Mouse (Mus musculus) midbrain, embryonic 10.5 days (tissue): ENCODE data around the gene Cnksr3. TPM values are rescaled to one million over a fixed set of nuclear protein-coding genes. Genes with fewer than 3 reads are reported as not detected.

Experiments
- DNase-seq: peaks from one replicate; pipeline ENCODE4 v3.0.0-alpha.2; 2017; ENCODE audit warnings: low spot score
- H3K27ac ChIP-seq: fragments of 300-500 bp; sonication (generic); replicated peaks from 2 replicates; pipeline ENCODE4 v1.5.1; 2016; ENCODE audit warnings: mild to moderate bottlenecking
- H3K27me3 ChIP-seq: fragments of 300-500 bp; sonication (generic); 2 replicates; pipeline ENCODE4 v1.6.1; 2016; ENCODE audit warnings: low read depth, mild to moderate bottlenecking; ENCODE audit not compliant: poor library complexity, severe bottlenecking
- H3K36me3 ChIP-seq: fragments of 300-500 bp; sonication (generic); 2 replicates; pipeline ENCODE4 v1.6.1; 2016; ENCODE audit warnings: mild to moderate bottlenecking, moderate library complexity
- H3K4me1 ChIP-seq: fragments of 300-500 bp; sonication (generic); 2 replicates; pipeline ENCODE4 v1.6.1; 2016
- H3K4me3 ChIP-seq: fragments of 300-500 bp; sonication (generic); 2 replicates; pipeline ENCODE4 v1.5.1; 2016; ENCODE audit warnings: mild to moderate bottlenecking, moderate library complexity
- H3K9me3 ChIP-seq: fragments of 300-500 bp; sonication (generic); replicated peaks from 2 replicates; pipeline ENCODE4 v1.6.1; 2016; ENCODE audit warnings: mild to moderate bottlenecking
- WGBS: fragments of 180-500 bp; shearing (Covaris S2); methylation state at CpG from one replicate; pipeline ENCODE4 v1.1.7; 2016; 5-methylcytosine and 5-hydroxymethylcytosine counted together
- polyA plus RNA-seq: library from polyadenylated mRNA; unstranded; fragments of >200 nt; fragmentation: Nextera tagmentation; extraction: Ambion mirVana; gene quantifications from 2 replicates; pipeline ENCODE4 v1.2.1, GENCODE M21; 2016

The Cnksr3 gene
- polyA plus RNA-seq, 1 experiment from 2014 or later = 9.1 TPM

- Histone ChIP-seq H3K27ac (no peak overlapping the region), H3K4me3 (no peak overlapping the region), H3K4me1 (peaks cover 11% of the 10 kb centered on the region; the same call in 1 of the 2 replicates), H3K9me3 (no peaks in the 10 kb centered on the region), H3K27me3 (no peaks in the 10 kb centered on the region), H3K36me3 (no peaks in the 10 kb centered on the region)
- 88% methylated on average over 1 of the region's 1 CpGs for WGBS
- no peak for DNase-seq
Measured at GRCm38 (mm10) chr10:7077971-7078370, 134.1 kb downstream of the Cnksr3 start.

GRCm38 (mm10) chr10:7077389-7077808, 134.6 kb downstream of the Cnksr3 start:
- H3K27ac ChIP-seq = no peak overlapping the region

GRCm38 (mm10) chr10:7076662-7077211, 135.3 kb downstream of the Cnksr3 start:
- Histone ChIP-seq H3K27ac (no peak overlapping the region), H3K27me3 (no peaks in the 10 kb centered on the region), H3K9me3 (no peaks in the 10 kb centered on the region), H3K4me3 (no peak overlapping the region), H3K36me3 (no peaks in the 10 kb centered on the region), H3K4me1 (peaks cover 11% of the 10 kb centered on the region; the same call in 1 of the 2 replicates)
- WGBS = 64% methylated on average over 7 of the region's 8 CpGs
- DNase-seq = no peak

More at GRCm38 (mm10) chr10:7077389-7077808, 134.6 kb downstream of the Cnksr3 start:
- Histone ChIP-seq H3K27me3 (no peaks in the 10 kb centered on the region), H3K9me3 (no peaks in the 10 kb centered on the region), H3K4me1 (peaks cover 11% of the 10 kb centered on the region; the same call in 1 of the 2 replicates), H3K36me3 (no peaks in the 10 kb centered on the region), H3K4me3 (no peak overlapping the region)
- no peak for DNase-seq
- 87% methylated on average over 7 of the region's 7 CpGs for WGBS

GRCm38 (mm10) chr10:7076201-7076600, 135.8 kb downstream of the Cnksr3 start:
- Histone ChIP-seq H3K9me3 (no peaks in the 10 kb centered on the region), H3K27me3 (no peaks in the 10 kb centered on the region), H3K36me3 (no peaks in the 10 kb centered on the region), H3K27ac (no peak overlapping the region), H3K4me3 (no peak overlapping the region), H3K4me1 (peaks cover 11% of the 10 kb centered on the region; the same call in 1 of the 2 replicates)
- 22% methylated on average over 8 of the region's 8 CpGs for WGBS
- peak; percentile 65 for DNase-seq

GRCm38 (mm10) chr10:7075661-7076060, 136.4 kb downstream of the Cnksr3 start:
- H3K27me3 ChIP-seq = no peaks in the 10 kb centered on the region
- whole genome bisulfite sequencing = 90% methylated on average over 2 of the region's 2 CpGs

GRCm38 (mm10) chr10:7074231-7074630, 137.8 kb downstream of the Cnksr3 start:
- Histone ChIP-seq H3K27ac (no peak overlapping the region), H3K4me3 (no peak overlapping the region), H3K36me3 (no peaks in the 10 kb centered on the region), H3K27me3 (no peaks in the 10 kb centered on the region), H3K9me3 (no peaks in the 10 kb centered on the region), H3K4me1 (peaks cover 26% of the 10 kb centered on the region)
- WGBS = 93% methylated on average over 2 of the region's 2 CpGs
- no peak for DNase-seq

More at GRCm38 (mm10) chr10:7075661-7076060, 136.4 kb downstream of the Cnksr3 start:
- H3K27ac ChIP-seq = no peak overlapping the region
- no peak overlapping the region for H3K4me3 ChIP-seq
- no peaks in the 10 kb centered on the region for H3K9me3 ChIP-seq
- no peaks in the 10 kb centered on the region for H3K36me3 ChIP-seq
- H3K4me1 ChIP-seq = peaks cover 15% of the 10 kb centered on the region
- no peak for DNase-seq

GRCm38 (mm10) chr10:7070924-7071323, 141.1 kb downstream of the Cnksr3 start:
- Histone ChIP-seq H3K4me3 (no peak overlapping the region), H3K36me3 (no peaks in the 10 kb centered on the region), H3K9me3 (no peaks in the 10 kb centered on the region), H3K4me1 (peaks cover 14% of the 10 kb centered on the region), H3K27me3 (no peaks in the 10 kb centered on the region), H3K27ac (peak overlapping the region; percentile 38; the same call in 1 of the 2 replicates)
- no peak for DNase-seq
- 92% methylated on average over 5 of the region's 5 CpGs for WGBS

GRCm38 (mm10) chr10:7070100-7070835, 141.8 kb downstream of the Cnksr3 start:
- H3K9me3 ChIP-seq = no peaks in the 10 kb centered on the region
- no peaks in the 10 kb centered on the region for H3K36me3 ChIP-seq
- peak; percentile 35 for DNase-seq
- peaks cover 14% of the 10 kb centered on the region for H3K4me1 ChIP-seq
- 56% methylated on average over 8 of the region's 8 CpGs for WGBS
- H3K4me3 ChIP-seq = no peak overlapping the region
- H3K27ac ChIP-seq = peak overlapping the region; percentile 38; the same call in 1 of the 2 replicates
- no peaks in the 10 kb centered on the region for H3K27me3 ChIP-seq

GRCm38 (mm10) chr10:7069090-7069489, 142.9 kb downstream of the Cnksr3 start:
- Histone ChIP-seq H3K27ac (no peak overlapping the region), H3K27me3 (no peaks in the 10 kb centered on the region), H3K4me1 (peaks cover 14% of the 10 kb centered on the region), H3K36me3 (no peaks in the 10 kb centered on the region), H3K9me3 (no peaks in the 10 kb centered on the region), H3K4me3 (no peak overlapping the region)
- 89% methylated on average over 2 of the region's 2 CpGs for WGBS
- DNase-seq = no peak

Other genes starting within 250 kb of the Cnksr3 start
- gene Ipcef1, start 159.8 kb downstream of the Cnksr3 start, polyA plus RNA-seq = 0.48 and 0.92 TPM in 2 replicates